Mouse (Mus musculus) spleen, adult 2 months (tissue): ENCODE data around the gene Atp8a2.

Experiments used
- CTCF ChIP-seq: fragments of 200-500 bp; IDR thresholded peaks from 2 replicates; pipeline ENCODE4 v1.5.1; 2011; ENCODE audit warnings: mild to moderate bottlenecking, inconsistent platforms; ENCODE audit not compliant: insufficient read depth, insufficient read length, insufficient replicate concordance; ENCODE audit errors: extremely low read depth
- POLR2A ChIP-seq: fragments of 200-500 bp; IDR thresholded peaks from 2 replicates; pipeline ENCODE4 v1.6.1; 2011; ENCODE audit warnings: low read depth, low read length, inconsistent platforms

DNA sequence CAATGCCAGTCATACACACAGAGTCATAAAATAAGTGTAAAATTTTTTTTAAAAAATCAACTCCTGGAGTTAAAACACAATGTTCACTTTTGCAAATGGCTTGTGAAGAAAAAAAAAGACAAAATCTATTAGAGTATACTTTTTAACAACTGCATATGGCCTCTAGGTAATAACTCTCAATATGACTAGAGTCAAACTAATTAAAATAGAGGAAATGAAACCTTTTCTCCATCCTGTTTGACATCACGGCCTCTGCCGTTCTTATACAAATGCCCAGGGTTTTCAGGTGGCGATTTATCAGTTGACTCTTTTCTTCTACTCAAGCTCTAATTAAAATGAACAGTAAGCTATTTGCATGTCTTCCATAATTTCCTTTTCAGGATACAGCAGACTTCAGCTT lies 209.0 kb downstream of the Atp8a2 start:
- TF ChIP-seq CTCF (no peak), POLR2A (no peak)
